Mouse (Mus musculus) MEL (cell line): ENCODE data around the gene Prnd.

Experiments used
- CHD1 ChIP-seq: IDR thresholded peaks from 2 replicates; pipeline ENCODE4 v1.6.1; 2012; ENCODE audit warnings: low read depth, mild to moderate bottlenecking, inconsistent platforms, low read length, improper control_type of control experiment
- CTCF ChIP-seq, 3 experiments: IDR thresholded peaks in 2 of 3; conservative IDR thresholded peaks in 1 of 3; 2 replicates each; pipeline ENCODE4 v1.5.1; 2011 to 2012; ENCODE audit warnings: low read length in 3 of 3, low read depth in 2 of 3, mild to moderate bottlenecking in 2 of 3, improper control_type of control experiment in 1 of 3, inconsistent platforms in 1 of 3, mixed read lengths in 1 of 3, moderate library complexity in 1 of 3; ENCODE audit not compliant: control insufficient read depth in 1 of 3, insufficient read depth in 1 of 3, poor library complexity in 1 of 3, severe bottlenecking in 1 of 3
- EP300 ChIP-seq, 2 experiments: IDR thresholded peaks; 2 replicates each; pipeline ENCODE4 v1.6.1; 2011; ENCODE audit warnings: improper control_type of control experiment in 2 of 2, low read length in 2 of 2, low read depth in 1 of 2, mild to moderate bottlenecking in 1 of 2
- ETS1 ChIP-seq: IDR thresholded peaks from 2 replicates; pipeline ENCODE4 v1.6.1; 2012; ENCODE audit warnings: low read depth, mild to moderate bottlenecking, inconsistent platforms, low read length, improper control_type of control experiment, moderate library complexity
- GATA1 ChIP-seq: IDR thresholded peaks from 2 replicates; pipeline ENCODE4 v1.6.1; 2011; ENCODE audit warnings: low read depth, low read length, improper control_type of control experiment
- HCFC1 ChIP-seq: IDR thresholded peaks from 2 replicates; pipeline ENCODE4 v1.6.1; 2012; ENCODE audit warnings: low read depth, mild to moderate bottlenecking, inconsistent platforms, low read length, improper control_type of control experiment, moderate library complexity
- POLR2A ChIP-seq, 2 experiments: IDR thresholded peaks; 2 replicates each; pipeline ENCODE4 v1.6.1; 2011 to 2012; ENCODE audit warnings: low read length in 2 of 2, mild to moderate bottlenecking in 2 of 2, control low read depth in 1 of 2, improper control_type of control experiment in 1 of 2, low read depth in 1 of 2, moderate library complexity in 1 of 2; ENCODE audit not compliant: control insufficient read depth in 1 of 2, insufficient read depth in 1 of 2, poor library complexity in 1 of 2
- POLR2AphosphoS5 ChIP-seq: IDR thresholded peaks from 2 replicates; pipeline ENCODE4 v1.6.1; 2012; ENCODE audit warnings: low read depth, borderline replicate concordance, mild to moderate bottlenecking, inconsistent platforms, low read length, moderate library complexity, mixed read lengths
- RCOR1 ChIP-seq: IDR thresholded peaks from 2 replicates; pipeline ENCODE4 v1.6.1; 2012; ENCODE audit warnings: low read depth, mild to moderate bottlenecking, inconsistent platforms, low read length, improper control_type of control experiment
- ZNF384 ChIP-seq: IDR thresholded peaks from 2 replicates; pipeline ENCODE4 v1.6.1; 2012; ENCODE audit warnings: low read depth, mild to moderate bottlenecking, inconsistent platforms, low read length, improper control_type of control experiment

DNA sequence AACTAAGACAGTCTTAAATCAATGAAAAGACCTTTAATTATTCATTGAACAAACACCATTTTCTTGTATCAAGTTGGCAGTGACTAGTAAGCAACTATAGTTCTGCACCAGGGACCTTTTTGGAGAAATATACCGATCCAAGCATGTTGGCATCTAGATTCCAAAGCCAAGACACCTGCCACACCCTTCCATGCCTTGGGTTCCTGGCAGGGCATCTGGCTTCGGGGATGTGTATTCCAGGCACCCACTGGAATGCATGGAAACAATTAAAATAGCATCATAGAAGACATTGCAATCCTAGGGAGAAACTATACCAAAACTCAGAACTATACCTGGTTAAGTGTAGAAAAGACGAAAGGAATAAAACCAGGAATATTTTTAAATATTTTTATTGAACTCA is 44.4 kb upstream of the Prnd start:
- TF ChIP-seq POLR2AphosphoS5 (no peak), ETS1 (no peak), RCOR1 (no peak), POLR2A (IDR thresholded peaks at IDR 0.05; ENCODE audit: control insufficient read depth in 1 of 2, insufficient read depth in 1 of 2, low read depth in 1 of 2, low read length in 2 of 2, poor library complexity in 1 of 2) (no peak), EP300 (IDR thresholded peaks at IDR 0.05; ENCODE audit: low read depth in 1 of 2, low read length in 2 of 2) (no peak), CTCF (IDR thresholded peaks at IDR 0.05 in 2 of 3, conservative IDR thresholded peaks at IDR 0.05 in 1 of 3; ENCODE audit: control insufficient read depth in 1 of 3, insufficient read depth in 1 of 3, low read depth in 2 of 3, low read length in 3 of 3, poor library complexity in 1 of 3, severe bottlenecking in 1 of 3) (no peak), GATA1 (no peak), HCFC1 (no peak), CHD1 (no peak), ZNF384 (no peak)
